Mouse (Mus musculus): Measurements from ENCODE around the gene Hoxc9. TPM values are rescaled to one million over a fixed set of nuclear protein-coding genes. Genes with fewer than 3 reads are reported as not detected.

The Hoxc9 gene
- total RNA-seq (2021) = 1 to 10 TPM; 6.5 to 8.2 TPM
- long read RNA-seq, experiment 1, partial matches to known transcripts = 7 of 8 reads
- long read RNA-seq, experiment 1, other reads (novel, unspliced or antisense) = 1 of 8 reads
- long read RNA-seq, experiment 2, partial matches to known transcripts = 7 of 8 reads
- long read RNA-seq, experiment 2, other reads (novel, unspliced or antisense) = 1 of 8 reads

DNA sequence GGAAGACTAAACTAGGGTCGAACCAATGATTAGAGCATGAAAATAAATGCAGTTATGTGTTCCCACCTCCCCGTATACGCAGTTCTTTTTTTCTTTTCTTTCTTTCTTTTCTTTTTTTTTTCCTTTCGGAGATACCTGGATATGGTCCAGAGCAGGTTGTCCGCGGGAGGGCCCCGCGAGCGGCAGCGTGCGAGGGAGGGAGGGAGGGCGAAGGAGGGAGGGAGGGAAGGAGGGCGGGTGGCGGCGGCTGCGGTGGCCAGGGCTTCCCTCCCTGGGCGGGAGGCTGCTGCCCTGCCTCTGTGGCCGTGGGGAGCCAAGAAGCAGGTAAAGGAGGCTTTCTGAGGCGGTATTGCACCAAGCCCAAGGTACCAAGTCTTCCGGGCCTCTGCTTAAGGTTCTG lies at the start of gene Hoxc9:
Gene Hoxc9 (plus strand): TSS at position 269 of the 400 bp plus-strand sequence.
- DNase-seq = no peak

DNA sequence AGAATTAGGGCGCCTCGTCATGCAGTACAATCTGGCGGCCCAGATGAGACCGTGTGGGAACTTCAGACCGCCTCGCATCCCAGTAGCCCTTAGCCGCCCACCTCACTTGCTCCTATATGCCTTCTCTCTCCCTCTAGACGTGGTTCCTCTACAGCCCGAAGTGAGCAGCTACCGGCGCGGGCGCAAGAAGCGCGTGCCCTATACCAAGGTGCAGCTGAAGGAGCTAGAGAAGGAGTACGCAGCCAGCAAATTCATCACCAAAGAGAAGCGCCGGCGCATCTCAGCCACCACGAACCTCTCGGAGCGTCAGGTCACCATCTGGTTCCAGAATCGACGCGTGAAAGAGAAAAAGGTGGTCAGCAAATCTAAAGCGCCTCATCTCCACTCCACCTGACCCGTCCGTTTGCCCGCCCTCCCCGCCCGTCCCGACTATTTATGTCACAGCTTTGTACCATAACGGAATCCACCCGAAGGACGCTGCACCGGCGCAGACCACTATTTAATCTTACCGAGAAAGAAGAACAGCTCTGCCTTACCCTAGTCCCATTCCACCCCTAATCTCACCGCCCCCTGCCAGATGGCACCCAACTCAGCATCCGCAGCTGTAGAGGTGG lies 49.1 kb upstream of the Hoxc9 start:
- no peak for DNase-seq

- no peak for DNase-seq
Observed at GRCm38 (mm10) chr15:102931706-102932358, 44.4 kb upstream of the Hoxc9 start.

- no peak for DNase-seq
Observed at GRCm38 (mm10) chr15:102934438-102934837, 41.8 kb upstream of the Hoxc9 start.

- DNase-seq = no peak
Observed at GRCm38 (mm10) chr15:102934897-102935296, 41.3 kb upstream of the Hoxc9 start.

DNA sequence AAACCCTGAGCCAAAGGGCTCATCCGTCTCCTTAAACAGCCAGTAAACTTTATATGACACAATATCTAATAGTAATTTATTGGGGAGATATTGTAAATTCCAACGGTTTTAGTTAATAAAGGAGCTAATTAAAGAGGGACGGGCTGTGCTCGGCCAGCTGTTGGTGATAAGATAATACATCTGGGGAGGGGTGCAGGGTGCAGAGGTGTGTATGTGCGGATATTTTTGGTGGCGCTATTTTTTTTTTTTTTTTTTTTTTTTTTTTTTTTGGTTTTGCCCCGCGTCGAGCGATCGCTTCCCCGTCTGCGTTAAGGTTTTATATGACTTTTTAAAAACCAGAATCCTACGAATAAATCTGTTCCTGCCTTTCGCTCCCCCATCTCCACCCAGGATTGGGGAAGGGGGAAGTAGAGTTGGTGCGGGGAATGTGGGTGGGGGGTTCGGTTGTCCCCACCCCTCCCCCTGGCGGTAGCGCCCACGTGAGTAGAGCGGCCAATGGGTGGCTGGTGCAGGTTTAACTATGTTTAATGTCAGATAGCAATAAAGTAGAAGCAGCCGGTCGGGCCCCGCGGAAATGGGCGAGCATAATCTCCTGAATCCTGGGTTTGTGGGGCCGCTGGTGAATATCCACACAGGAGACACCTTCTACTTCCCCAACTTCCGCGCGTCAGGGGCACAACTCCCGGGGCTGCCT lies 39.8 kb upstream of the Hoxc9 start, which contains the start of gene Hoxc12:
Gene Hoxc12 (plus strand): TSS at position 479 of the 694 bp plus-strand sequence.
- no peak for DNase-seq

- no peak for DNase-seq
Observed at GRCm38 (mm10) chr15:102937036-102937666, 39.1 kb upstream of the Hoxc9 start.

GRCm38 (mm10) chr15:102939256-102940155 lies 36.7 kb upstream of the Hoxc9 start:
- no peak for DNase-seq

DNA sequence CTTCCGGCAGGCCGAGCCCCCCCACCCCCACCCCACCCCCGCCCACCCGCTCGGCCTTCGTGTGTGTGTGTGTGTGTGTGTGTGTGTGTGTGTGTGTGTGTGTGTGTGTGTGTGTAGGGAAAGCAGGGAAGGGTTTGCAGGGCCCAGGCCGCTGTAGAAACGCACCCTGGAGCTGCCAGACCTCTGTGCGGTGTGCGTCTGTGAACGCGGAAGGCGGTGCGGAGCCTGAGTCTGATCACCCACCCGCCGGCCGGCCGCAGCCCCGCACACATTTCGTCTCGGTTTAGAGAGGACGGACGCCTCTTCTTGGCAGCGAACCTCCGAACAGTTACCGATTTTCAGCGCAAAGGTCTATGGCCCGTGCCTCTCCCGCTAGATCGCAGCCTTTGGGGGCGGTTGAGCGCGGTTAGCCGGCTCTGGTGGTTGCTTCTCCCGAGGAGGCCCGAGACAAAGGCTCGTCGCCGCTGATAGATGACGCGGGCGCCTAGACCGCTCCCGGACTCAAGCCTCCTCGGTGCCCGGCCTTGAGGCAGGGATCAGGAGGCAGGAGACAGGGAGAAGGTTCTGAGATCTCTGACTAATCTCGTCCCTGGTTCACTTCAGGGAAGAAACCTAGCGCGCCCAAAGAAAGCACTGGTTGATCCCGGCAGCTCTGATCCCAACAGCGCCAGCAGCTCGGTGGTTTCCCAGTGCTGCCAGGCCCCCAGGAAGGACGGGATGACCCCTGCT lies 33.3 kb upstream of the Hoxc9 start:
- peak; percentile 66 for DNase-seq

DNA sequence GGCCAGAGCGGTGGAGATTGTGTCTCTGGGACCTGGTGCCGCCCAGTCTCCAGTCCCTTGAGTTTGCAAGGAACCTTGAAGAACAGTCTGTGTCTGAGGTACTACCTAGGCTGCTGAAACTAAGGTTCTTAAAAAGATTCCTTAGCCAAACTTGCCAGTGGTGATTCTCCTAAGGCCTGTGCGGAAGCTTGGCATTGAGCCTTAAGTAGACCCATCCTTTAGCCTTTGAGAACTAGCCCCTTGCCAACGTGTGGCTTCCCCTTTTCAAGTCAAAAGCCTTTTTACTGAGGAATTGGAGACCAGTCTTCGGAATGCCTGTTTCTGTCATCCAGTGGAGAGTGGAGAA lies 32.8 kb upstream of the Hoxc9 start:
- DNase-seq = no peak

GRCm38 (mm10) chr15:102945185-102946077 lies 30.8 kb upstream of the Hoxc9 start:
- no peak for DNase-seq

DNA sequence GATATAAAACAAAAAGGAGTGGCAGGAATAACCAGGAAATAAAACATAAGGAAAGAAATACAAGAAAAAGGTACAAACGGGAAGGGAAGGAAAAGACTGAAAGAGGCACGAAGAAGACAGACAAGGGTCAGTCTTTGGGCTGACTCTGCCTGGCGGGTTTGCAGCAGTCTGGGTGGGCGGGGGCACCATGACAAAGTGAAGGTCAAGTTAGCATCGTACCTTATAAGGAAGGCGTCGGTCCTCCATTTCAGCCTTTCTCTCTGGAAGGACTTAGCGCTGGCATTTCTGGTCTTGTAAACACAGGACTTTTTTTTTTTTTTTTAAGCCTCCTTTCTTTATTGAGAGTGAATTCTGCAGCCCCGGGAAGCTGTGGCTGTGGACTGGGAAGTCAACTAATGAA lies 29.0 kb upstream of the Hoxc9 start:
- no peak for DNase-seq

DNA sequence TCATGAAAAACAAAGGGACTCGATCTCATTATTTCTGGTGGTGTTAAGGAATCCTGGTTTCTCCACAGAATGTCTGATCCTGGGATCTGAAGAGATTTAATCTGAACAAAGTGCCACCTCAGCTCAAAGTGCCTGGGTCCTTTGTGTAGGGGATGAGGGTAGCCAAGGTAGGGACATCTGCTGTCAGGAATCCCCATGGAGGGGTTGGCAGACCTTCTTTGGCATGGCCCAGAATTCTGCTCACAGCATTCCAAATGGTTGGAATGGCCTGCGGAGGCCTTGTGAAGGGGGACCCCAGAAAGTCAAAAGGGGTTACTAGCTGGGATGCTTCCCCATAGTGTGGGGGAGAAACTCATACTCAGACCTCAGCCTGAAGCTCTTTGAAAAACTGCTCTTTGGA lies 27.4 kb upstream of the Hoxc9 start:
- no peak for DNase-seq

DNA sequence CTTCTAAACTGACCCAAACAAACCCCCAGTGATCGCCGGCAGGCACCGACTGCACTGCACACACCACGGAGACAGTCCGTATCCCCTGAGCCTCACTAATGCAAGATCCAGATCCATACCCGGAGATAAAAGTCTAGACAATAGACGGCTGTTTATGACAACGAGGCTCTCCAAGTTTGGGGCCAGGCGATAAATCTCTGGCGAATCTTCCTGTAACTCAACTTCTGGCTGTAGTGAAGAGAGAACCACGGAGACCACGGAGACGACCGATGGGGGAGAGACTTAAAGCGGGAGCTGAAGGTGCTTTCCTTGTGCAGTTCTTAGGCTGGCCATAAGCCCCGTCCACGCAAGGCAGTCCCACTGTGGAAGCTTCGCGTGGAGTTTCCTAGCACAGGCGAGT lies 26.5 kb upstream of the Hoxc9 start:
- DNase-seq = no peak

DNA sequence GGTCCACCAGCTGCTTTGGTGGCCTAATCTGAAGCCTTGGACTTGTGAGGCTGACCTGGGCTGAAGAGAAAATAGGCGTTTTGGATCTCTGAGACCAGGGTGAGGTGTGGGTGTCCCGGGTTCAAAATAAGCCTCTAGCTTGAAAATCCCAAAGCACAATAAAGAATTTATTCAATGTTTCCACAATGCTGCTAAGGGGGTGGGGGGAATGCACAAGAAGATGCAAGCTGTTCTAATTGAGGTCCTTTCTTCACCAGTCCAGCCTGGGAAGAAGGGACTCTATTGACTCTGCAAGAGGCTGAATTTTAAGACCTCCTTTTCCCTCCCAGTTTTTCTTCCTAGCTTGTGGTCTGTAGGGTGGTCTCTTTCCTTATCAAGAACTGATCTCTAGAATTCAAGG lies 25.4 kb upstream of the Hoxc9 start:
- DNase-seq = no peak

DNA sequence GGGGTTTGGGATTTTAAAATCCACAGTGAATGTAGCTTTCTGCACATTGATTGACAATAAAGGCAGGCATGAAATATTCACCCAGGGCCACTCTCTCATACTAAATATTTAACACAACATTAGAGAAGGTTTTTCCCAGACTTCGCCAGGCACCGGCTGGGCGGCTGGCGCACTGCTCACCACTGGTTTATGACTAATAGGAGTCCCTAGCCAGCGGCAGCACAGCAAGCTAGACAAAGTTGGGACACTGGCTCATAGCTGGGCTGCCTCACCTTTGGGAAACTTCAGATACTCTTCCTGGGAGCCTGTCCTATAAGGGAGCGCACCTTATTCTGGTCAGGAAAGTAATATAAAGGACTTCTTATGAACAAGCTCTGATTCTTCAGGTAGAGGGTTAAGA lies 22.7 kb upstream of the Hoxc9 start:
- no peak for DNase-seq

DNA sequence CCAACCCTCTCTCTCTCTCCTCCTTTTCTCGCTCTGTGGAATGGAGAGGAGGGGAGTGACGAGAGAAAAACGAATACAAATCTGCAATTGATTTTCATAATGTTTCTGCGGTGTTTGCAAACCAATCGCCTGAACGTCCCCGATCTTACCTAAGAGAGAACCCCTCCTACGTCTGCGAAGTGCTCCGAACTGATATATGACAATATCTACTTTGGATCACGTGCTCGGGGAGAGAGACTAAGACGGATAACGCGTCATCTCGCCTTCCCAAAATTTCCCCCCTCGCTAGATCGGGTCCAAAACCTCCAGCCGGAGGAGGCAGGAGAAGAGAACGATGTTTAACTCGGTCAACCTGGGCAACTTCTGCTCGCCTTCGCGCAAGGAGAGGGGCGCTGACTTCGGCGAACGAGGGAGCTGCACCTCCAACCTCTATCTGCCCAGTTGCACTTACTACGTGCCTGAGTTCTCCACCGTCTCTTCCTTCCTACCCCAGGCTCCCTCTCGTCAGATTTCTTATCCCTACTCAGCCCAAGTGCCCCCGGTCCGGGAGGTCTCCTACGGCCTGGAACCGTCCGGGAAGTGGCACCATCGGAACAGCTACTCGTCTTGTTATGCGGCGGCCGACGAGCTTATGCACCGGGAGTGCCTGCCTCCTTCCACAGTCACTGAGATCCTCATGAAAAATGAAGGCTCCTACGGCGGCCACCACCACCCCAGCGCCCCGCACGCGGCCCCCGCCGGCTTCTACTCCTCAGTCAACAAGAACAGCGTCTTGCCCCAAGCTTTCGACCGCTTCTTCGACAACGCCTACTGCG lies 21.8 kb upstream of the Hoxc9 start, which contains the start of gene Hoxc11:
Gene Hoxc11 (plus strand): TSS at position 236 of the 815 bp plus-strand sequence.
- no peak for DNase-seq

DNA sequence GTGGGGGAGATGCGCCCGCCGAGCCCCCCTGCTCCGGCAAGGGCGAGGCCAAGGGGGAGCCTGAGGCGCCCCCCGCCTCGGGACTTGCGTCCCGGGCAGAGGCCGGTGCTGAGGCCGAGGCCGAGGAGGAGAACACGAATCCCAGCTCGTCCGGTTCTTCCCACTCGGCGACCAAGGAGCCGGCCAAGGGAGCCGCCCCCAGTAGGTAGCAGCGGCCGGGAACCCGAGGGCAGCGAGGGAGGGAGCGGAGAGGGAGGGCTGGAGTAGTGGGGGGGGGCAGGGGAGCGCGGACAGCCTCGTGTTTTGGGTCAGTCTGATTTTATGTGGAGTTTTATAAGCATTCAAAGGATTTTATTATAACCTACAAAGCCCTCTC lies 21.2 kb upstream of the Hoxc9 start:
- peak; percentile 67 for DNase-seq
